Mouse (Mus musculus): ENCODE measurements at regions not wholly inside any gene's neighbourhood (a gene's known extent, or its start where the extent isn't known, plus 50 kb on each side); places are given as distances from the start of the nearest gene placed in this dataset.

GRCm38 (mm10) chr17:80827361-80827760 is 99.1 kb upstream of the Map4k3 start:
- no peak for DNase-seq (ENCODE audit: low read depth, low spot score)

- DNase-seq (ENCODE audit: low read depth, low spot score): no peak
Measured at GRCm38 (mm10) chr17:80825971-80826730, 97.9 kb upstream of the Map4k3 start.

GRCm38 (mm10) chr17:80825518-80825901 is 97.2 kb upstream of the Map4k3 start:
- DNase-seq (ENCODE audit: low read depth, low spot score): no peak

GRCm38 (mm10) chr17:80824826-80825517 is 96.7 kb upstream of the Map4k3 start:
- DNase-seq (ENCODE audit: low read depth, low spot score): no peak

- DNase-seq (ENCODE audit: low read depth, low spot score): no peak
Measured at GRCm38 (mm10) chr17:80824261-80824660, 96.0 kb upstream of the Map4k3 start.

GRCm38 (mm10) chr17:80820888-80821287 is 92.6 kb upstream of the Map4k3 start:
- DNase-seq (ENCODE audit: low read depth, low spot score): no peak

- DNase-seq (ENCODE audit: low read depth, low spot score): no peak
Measured at GRCm38 (mm10) chr17:80818477-80819028, 90.3 kb upstream of the Map4k3 start.

- DNase-seq (ENCODE audit: low read depth, low spot score): peak; percentile 44
Measured at GRCm38 (mm10) chr17:80815747-80816146, 87.5 kb upstream of the Map4k3 start.

- no peak for DNase-seq (ENCODE audit: low read depth, low spot score)
Measured at GRCm38 (mm10) chr17:80813194-80813593, 84.9 kb upstream of the Map4k3 start.

GRCm38 (mm10) chr17:80809275-80809674 is 81.0 kb upstream of the Map4k3 start:
- DNase-seq (ENCODE audit: low read depth, low spot score): no peak

GRCm38 (mm10) chr17:80808069-80808468 is 79.8 kb upstream of the Map4k3 start:
- DNase-seq (ENCODE audit: low read depth, low spot score): no peak

- DNase-seq (ENCODE audit: low read depth, low spot score): no peak
Measured at GRCm38 (mm10) chr17:80803361-80803915, 75.2 kb upstream of the Map4k3 start.

- no peak for DNase-seq (ENCODE audit: low read depth, low spot score)
Measured at GRCm38 (mm10) chr17:80802622-80803021, 74.3 kb upstream of the Map4k3 start.

- DNase-seq (ENCODE audit: low read depth, low spot score): no peak
Measured at GRCm38 (mm10) chr17:80801991-80802390, 73.7 kb upstream of the Map4k3 start.

- DNase-seq (ENCODE audit: low read depth, low spot score): no peak
Measured at GRCm38 (mm10) chr17:80801451-80801983, 73.2 kb upstream of the Map4k3 start.

- DNase-seq (ENCODE audit: low read depth, low spot score): no peak
Measured at GRCm38 (mm10) chr17:80800877-80801276, 72.6 kb upstream of the Map4k3 start.

- no peak for DNase-seq (ENCODE audit: low read depth, low spot score)
Measured at GRCm38 (mm10) chr17:80800454-80800853, 72.2 kb upstream of the Map4k3 start.

- DNase-seq (ENCODE audit: low read depth, low spot score): no peak
Measured at GRCm38 (mm10) chr17:80799061-80799460, 70.8 kb upstream of the Map4k3 start.

- no peak for DNase-seq (ENCODE audit: low read depth, low spot score)
Measured at GRCm38 (mm10) chr17:80798281-80798980, 70.1 kb upstream of the Map4k3 start.

GRCm38 (mm10) chr17:80796790-80797189 is 68.5 kb upstream of the Map4k3 start:
- DNase-seq (ENCODE audit: low read depth, low spot score): no peak

GRCm38 (mm10) chr17:80796386-80796785 is 68.1 kb upstream of the Map4k3 start:
- DNase-seq (ENCODE audit: low read depth, low spot score): no peak
